Mouse (Mus musculus) T-cell, adult 66 days (primary cell): ENCODE results near the gene Celsr1. TPM values are rescaled to one million over a fixed set of nuclear protein-coding genes. Genes with fewer than 3 reads are reported as not detected.

Source experiments
- total RNA-seq, 2 experiments: library from RNA; stranded (reverse); gene quantifications; 3 replicates in 1 of 2; 4 replicates in 1 of 2; pipeline ENCODE4 v1.2.4; 2023

Celsr1 gene
- total RNA-seq = 10 to 100 TPM; 21.2 to 22.0 TPM

DNA sequence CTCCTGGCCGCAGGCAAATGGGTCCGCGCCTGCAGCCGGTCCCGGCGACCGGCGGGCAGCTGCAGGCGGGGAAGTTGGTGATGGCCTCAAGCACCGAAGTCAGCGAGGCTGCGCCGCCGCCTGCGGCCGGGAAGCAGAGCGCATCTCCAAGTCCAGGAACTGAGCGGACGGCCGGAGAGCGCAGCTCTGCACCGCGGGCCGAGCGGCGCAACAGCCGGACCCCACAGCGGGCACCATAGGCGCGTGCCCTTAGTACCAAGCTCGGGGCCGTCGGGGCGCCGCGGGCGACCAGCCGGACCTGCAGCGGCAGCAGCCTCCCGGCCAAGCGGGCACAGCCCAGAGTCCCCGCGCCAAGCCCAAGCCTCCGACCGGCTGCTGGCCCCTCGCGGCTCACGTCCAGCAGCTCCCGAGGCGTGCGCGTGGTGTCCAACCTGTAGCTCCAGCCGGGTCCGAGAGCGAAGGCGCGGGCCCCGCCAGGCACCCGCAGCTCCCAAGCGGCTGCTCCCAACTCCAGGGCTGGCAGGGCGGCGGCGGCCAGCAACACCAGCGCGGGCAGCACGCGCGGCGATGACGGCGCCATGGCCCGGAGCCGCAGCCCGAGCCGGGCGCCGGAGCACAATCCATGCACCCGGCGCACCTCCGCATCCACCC is at the start of gene Celsr1:
TSS of gene Celsr1 (minus strand) at position 587 of the 651 bp plus-strand sequence.

DNA sequence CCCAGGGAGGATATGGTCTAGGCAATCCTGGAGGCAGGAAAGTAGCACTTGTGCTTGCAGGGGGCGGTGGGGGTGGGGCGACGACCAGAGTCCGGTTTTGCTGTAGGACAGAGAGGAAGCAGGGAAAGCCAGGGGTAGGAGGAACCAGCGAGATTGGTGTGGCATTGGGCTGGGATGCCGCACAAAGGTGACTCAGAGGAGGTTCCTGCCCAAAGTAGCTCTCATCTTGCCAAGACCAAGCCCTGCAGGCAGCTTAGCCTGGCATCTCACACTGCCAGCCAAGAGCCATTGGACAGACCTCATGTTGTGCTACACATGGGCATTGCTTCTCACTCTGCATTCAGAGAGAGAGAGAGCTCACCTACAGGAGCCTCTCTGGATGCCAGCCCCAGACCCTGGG is 23.8 kb upstream of the Celsr1 start, which contains the start of gene Gramd4:
TSS of gene Gramd4 (plus strand) at position 283 of the 400 bp plus-strand sequence.

DNA sequence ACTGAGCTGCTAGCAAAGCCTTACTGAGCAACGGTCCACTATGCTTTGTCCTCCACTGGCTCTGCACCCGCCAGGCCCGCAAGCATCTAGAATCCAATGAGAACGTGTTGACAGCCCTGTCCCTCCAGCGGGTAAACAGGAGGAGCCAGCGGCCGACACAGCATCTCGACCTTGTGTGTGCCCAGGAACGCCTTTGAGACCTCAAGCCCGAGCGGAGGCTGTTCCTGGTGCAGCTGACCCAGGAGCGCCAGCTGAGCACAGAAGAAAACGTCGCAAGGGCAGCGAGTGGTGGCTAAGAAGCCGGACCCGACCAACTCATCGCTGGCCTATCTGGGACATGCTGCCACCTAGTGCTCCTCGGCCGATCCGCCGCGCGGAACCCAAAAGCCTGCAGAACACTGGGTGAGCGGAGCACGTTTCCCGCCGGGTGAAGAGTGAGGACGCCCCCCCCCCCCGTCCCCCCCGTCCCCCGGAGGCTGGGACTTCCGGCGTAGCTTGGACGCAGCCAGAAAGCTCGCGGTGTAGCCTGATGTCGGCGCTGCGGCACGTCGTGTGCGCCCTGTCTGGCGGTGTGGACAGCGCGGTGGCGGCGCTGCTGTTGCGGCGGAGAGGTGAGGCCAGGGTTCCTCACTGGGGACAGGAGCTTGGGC is 154.6 kb downstream of the Celsr1 start, which contains the start of gene Trmu:
TSS of gene Trmu (plus strand) at position 465 of the 650 bp plus-strand sequence.

DNA sequence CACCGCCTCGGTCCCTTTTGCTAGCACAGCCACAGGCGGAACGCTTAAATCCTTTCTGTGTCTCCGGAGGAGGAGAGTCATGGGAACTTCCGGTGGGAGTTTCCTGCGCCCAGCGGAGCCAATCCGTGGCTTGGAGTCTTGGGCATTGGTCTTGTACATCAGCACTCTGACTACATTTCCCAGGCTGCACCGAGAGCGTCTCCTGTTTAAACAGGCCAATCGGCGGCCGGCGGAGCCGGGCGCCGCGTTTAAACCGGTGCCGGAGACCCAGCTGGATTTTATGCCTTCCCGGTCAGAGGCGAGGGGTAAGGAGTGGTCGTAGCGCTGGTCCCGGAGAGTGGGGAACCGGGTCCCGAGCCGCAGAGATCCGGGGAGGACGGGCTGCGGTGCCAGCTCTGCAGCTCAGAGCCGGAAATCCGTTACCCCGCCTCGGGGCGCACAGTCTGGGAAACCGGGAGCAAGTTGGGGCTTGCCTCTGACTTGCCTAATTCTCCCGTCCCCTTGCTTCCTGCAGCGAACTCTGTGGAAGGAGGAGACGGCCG is 174.0 kb downstream of the Celsr1 start, which contains the start of gene Gtse1:
TSS of gene Gtse1 (plus strand) at position 256 of the 542 bp plus-strand sequence.

Other genes with a start within 250 kb of the Celsr1 start
- 10 to 100 TPM; 19.9 to 21.4 TPM for gene Cdpf1, start 222.1 kb downstream of the Celsr1 start, total RNA-seq
- under 1 TPM in 1 of 2 experiments, not detected in 1; 0.09 TPM for gene Pkdrej, start 212.0 kb downstream of the Celsr1 start, total RNA-seq
- 10 to 100 TPM; 20.1 to 21.2 TPM for gene Ttc38, start 201.5 kb downstream of the Celsr1 start, total RNA-seq
- 1 to 10 TPM; 3.7 to 4.8 TPM for gene Gtse1, start 174.0 kb downstream of the Celsr1 start, total RNA-seq
- gene Trmu, start 154.5 kb downstream of the Celsr1 start, total RNA-seq = 10 to 100 TPM; 30.7 to 33.4 TPM
- 100 to 1,000 TPM; 141 to 144 TPM for gene Gramd4, start 23.9 kb upstream of the Celsr1 start, total RNA-seq
- gene Cerk, start 152.4 kb upstream of the Celsr1 start, total RNA-seq = 10 to 100 TPM; 22.4 to 23.6 TPM
- 10 to 100 TPM; 31.0 to 32.9 TPM for gene Tbc1d22a, start 180.7 kb upstream of the Celsr1 start, total RNA-seq